Mouse (Mus musculus) small intestine, adult 2 months (tissue): Measurements from ENCODE around the gene Agt.

Source experiments
- CTCF ChIP-seq: fragments of 200-500 bp; IDR thresholded peaks from 2 replicates; pipeline ENCODE4 v1.5.1; 2012; ENCODE audit warnings: low read depth, mild to moderate bottlenecking, control low read depth, inconsistent platforms, low read length, moderate library complexity, mixed read lengths; ENCODE audit not compliant: insufficient replicate concordance, insufficient read length; ENCODE audit errors: extremely low read depth
- POLR2A ChIP-seq: fragments of 200-500 bp; IDR thresholded peaks from 2 replicates; pipeline ENCODE4 v1.6.1; 2012; ENCODE audit warnings: low read depth, mild to moderate bottlenecking, control low read depth, inconsistent platforms, low read length, moderate library complexity

GRCm38 (mm10) chr8:124551011-124551661 is 18.4 kb downstream of the Agt start:
- TF ChIP-seq CTCF (no peak), POLR2A (no peak)
